Mouse (Mus musculus) heart, adult 8-10 months (tissue): ENCODE results near the gene Med11. TPM values are rescaled to one million over a fixed set of nuclear protein-coding genes. Genes with fewer than 3 reads are reported as not detected.
A peak's percentile ranks its signal among the peaks of the same experiment; 100 is the strongest.
"Not testable (repeated sequence)": the region's sequence is repeated elsewhere in the genome, so short reads cannot be mapped to it uniquely, and the experiment has no call there.

Source experiments
- DNase-seq: peaks from one replicate; pipeline ENCODE4 v3.0.0; 2022; ENCODE audit warnings: low spot score
- total RNA-seq, 4 experiments: library from RNA; stranded (reverse); gene quantifications; 2 replicates each; pipeline ENCODE4 v1.2.4; 2022

The Med11 gene
- 10 to 100 TPM in 1 of 4 experiments, 1 to 10 TPM in 3; 5.9 to 10.6 (median 6.9) TPM for total RNA-seq

- DNase-seq = peak; percentile 97
Observed at GRCm38 (mm10) chr11:70451797-70452498, at the start of gene Med11. Med11 (plus strand) TSS chr11:70451919.

DNA sequence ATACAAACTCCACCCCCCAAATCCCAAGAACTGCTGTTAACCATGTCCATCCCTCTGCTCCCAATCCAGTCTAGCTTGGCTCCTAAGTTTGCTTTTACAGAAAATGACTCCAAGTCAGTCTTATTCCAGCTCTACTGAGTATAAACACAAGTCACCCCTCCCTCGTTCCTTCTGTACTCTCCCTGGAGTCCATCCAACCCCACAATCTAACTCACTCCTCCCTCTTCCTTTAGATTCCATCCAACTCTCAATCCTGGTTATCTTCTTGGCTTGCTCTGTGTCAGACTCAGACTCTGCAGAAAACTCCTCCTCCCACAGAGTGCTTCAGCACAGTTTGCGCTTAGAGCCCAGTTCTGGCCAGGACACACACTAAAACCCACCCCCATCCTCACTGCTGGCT lies 48.1 kb upstream of the Med11 start:
- peak; percentile 61 for DNase-seq

- peak; percentile 83 for DNase-seq
Observed at GRCm38 (mm10) chr11:70409594-70410296, 42.0 kb upstream of the Med11 start, which contains the start of gene Pelp1. Pelp1 (minus strand) TSS chr11:70410031.

DNA sequence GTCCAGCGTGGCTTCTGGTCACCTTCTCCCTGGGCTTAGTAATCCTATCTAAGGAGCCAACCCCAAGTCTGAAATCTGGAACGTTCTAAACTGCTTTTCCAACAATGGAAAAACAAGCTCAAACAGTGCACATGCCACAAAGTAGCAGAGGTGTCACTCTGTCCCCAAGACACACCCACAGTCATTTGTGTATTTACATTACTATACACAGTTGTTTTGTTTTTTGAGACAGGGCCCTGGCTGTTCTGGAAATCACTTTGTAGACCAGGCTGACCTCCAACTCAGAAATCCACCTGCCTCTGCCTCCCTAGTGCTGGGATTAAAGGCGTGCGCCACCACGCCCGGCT lies 41.4 kb upstream of the Med11 start:
- DNase-seq = no peak

DNA sequence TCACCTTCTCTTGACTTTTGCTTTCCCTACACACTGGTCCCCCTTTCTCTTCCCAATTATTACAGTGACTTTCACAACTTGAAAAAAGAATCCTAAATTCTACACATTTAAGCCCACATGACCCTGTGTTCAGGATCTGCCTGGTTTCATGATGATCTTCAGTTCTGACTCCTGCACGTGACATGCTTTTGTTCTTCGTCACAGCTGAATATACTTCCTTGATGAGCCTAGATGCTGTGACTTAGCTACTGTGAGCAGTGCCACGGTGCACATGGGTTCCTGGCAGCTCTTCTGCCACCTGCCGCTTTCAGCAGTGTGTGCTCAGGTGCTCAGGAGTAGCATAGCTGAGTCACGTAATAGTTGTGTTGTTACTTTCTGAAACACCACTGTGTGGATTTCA lies 39.1 kb upstream of the Med11 start:
- DNase-seq = no peak

DNA sequence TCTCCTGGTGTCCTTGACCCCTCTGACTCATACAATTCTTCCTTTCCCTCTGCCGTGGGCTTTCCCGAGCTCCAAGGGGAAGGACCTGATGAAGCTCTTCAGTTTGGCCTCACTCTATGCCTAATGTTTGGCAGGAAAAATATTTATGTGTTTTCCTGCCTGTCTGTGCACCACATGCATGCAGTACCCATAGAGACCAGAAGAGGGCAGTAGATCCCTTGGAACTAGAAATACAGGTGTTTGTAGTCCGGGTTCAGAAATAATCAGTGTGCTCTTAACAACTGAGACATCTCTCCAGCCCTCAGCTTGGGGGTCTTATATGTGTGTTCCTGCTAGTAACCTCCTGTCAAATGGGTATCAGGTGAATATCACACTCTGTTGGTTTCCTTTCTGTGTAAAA lies 37.8 kb upstream of the Med11 start:
- peak; percentile 77 for DNase-seq

GRCm38 (mm10) chr11:70418199-70418598 lies 33.5 kb upstream of the Med11 start:
- DNase-seq = no peak

DNA sequence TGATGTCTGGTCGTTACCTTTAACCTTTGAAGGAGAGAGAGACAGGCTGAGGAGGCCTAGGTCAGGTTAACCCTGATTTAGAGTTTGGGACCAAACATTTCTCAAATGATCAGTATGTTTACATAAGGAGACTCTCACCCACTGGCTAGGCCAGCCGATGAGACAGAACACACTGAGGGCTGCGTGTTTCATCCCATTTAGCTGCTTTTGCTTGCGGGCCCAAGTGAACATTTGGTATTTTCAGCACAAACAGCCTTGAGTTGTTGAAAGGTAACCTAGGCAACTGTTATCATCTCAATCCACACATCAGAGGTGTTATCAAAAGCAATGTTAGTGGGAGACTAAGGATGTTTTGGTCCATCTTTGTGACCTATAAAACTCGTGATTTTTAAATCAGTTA lies 32.2 kb upstream of the Med11 start:
- no peak for DNase-seq

GRCm38 (mm10) chr11:70426598-70426997 lies 25.1 kb upstream of the Med11 start:
- not testable (repeated sequence) for DNase-seq

DNA sequence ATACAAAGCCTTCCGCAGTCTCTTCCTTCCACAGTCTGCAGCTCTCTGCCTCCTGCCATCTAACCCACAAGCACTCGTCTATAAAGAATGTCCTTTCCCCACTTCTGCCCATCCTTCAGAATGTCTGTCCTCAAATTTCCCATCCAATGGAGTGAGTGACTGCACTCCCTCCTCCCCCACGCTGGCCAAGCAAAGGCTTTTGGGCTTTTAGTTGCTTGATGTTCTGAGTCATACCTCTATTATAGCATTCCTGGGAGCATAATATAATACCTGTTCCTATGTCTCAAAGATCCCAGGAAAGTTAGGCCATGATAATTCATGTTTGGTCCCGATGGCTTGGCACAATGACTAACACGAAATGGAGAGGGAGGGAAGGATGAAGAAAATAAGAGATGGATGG lies 20.1 kb upstream of the Med11 start:
- DNase-seq = no peak

DNA sequence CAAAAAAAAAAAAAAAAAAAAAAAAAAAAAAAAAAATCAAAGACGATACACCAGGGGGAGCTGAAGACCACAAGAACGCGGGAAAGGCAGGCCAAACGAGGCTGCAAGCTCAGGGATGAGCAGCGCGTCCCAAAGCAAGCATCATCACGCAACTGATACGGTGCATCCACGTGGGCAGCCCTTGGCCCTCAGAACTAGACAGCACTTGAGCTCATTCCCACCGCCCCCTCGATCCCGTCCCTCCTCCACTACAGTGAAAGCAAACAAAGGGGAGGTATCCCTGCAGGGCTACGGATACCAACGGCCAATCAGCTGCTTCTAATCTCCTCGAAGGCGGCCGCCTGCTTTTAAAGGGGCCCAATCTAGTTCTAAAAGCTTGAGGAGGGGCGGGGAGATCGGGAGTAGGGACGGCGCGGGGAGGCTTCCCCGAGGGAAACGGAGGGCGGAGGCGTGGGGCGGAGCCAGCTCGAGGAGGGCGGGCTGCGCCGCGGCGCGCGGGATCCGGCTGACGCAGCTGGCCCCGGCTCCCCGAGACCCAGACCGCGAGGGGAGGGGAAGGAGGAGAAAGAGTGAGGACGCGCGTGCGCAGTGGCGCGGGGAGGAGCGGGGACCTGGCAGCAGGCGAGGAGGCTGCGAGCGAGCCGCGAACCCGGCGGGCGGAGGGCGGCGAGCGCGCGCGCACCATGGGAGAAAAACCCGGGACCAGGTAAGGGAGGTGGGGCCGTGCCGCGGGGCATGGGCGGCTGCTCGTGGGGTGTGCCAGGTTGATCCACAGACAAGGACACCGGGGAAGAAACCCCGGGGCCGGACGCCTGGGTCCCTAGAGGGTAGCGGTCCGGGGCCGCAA lies 19.4 kb upstream of the Med11 start, which contains the start of gene Arrb2:
Gene Arrb2, plus strand, starts transcription at position 588 of the 847 bp plus-strand sequence.
- peak; percentile 96 for DNase-seq

DNA sequence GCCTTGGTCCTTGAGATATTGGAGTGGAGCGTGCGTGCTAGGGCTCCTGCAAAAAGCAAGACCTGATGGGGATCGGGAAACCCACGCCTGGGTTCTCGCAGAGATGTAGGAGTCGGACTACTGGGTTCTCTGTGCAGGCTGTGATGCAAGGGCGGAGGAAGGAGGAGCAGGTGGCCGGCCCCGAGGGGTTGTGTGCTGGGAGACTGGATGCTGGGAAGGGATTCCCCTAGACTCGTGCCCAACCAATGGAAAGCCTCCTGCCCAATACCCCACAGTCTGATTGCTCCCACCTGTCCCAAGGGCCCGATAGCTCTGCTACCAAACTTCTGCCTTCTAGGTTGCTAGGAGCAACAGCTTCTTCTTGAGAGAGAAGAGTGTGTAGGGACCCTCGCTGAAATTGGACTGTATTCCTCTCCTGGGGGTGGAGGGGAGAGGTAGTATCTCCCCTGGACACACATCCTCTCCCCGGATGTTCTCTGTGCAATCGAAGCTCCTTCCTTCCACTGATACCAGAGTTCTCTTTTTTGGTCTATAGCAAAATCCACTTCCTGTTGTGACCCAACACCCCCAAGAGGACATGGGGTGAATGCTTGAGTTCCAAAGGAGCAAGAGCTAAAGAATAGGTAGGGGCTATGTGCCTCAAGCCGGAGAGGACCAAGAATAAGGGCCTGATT lies 18.7 kb upstream of the Med11 start:
- DNase-seq = peak; percentile 48

GRCm38 (mm10) chr11:70433569-70433943 lies 18.2 kb upstream of the Med11 start:
- DNase-seq = peak; percentile 49

DNA sequence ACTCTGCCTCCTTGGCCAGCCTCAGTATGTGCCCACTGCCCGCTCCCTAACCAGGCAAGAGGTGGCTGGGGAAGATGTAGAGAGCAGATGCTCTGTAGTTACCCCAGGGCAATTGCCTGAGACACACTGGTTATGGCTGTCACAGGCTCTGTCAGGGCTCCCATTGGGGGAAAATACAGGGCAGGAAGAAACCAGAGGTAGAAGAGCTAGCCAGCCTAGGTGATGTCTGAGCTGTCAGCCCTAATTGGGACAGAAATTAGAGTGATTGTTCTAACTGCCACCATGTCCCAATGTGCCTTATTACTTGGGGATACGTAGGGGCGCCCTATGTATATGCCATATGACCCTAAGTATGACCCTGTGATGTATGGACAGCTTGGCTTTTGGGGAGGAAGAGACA lies 17.8 kb upstream of the Med11 start:
- DNase-seq = no peak

DNA sequence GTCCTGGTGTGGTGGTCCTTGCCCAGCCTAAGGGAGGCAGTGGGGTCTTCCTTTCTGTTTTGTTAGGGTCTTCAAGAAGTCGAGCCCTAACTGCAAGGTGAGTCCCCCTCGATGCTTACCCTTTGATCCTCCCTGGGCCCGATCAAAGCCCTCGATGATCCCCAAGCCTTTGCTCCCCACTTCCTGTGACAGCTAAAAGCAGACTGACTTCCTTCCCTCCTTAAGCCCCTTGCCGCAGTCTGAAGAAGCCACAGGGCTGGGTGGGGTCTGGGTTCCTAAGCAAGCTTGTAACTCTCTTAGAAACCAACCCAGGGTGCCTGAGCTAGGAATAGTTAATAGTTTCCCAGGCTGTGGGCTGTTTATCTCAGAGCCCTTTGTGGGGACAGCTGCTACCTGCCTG lies 16.2 kb upstream of the Med11 start:
- DNase-seq = no peak

- DNase-seq = no peak
Observed at GRCm38 (mm10) chr11:70437426-70437825, 14.3 kb upstream of the Med11 start.

- DNase-seq = no peak
Observed at GRCm38 (mm10) chr11:70438728-70439374, 12.9 kb upstream of the Med11 start.

DNA sequence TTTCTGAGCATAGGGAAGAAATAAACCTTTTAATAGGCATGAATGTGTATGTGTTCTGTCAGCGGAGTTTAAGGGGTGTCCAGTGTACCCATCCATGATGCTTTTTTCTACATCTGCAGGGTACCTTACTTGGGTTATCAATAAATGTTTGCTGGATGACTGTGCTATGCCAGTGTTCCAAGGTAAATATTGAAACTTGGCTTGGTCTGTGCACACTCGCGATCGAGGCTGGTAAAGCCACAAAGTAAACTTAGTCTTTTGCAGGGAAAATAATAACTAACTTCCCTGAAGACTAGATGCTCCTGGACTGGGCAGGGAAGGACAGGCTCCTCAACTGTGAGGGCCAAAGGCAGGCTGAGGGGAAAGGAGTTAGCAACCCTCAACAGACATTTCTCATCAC lies 11.1 kb upstream of the Med11 start:
- DNase-seq = no peak

GRCm38 (mm10) chr11:70441882-70442281 lies 9.8 kb upstream of the Med11 start:
- no peak for DNase-seq

GRCm38 (mm10) chr11:70443964-70444363 lies 7.8 kb upstream of the Med11 start:
- DNase-seq = no peak

DNA sequence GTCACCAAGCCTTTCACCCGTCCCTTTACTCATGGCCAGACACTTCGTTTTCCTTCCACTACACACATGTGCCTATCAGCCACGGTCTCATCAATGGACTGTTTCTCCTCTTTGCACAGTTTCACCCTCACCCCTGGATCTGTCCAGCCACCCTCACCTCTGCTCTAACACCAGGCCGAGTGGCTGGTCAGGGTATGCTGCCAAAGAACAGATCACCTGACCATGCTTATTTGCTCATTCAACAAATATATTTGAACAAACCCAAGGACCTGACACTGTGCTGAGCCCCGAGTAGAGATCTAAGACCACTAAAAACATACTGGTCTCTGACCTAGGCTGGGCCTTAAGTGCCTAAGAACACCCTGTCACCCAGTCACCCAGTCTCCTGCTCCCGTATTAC lies 7.1 kb upstream of the Med11 start:
- no peak for DNase-seq
